Mouse (Mus musculus) forebrain, embryonic 16.5 days (tissue): ENCODE results near the gene Sap30bp. TPM values are rescaled to one million over a fixed set of nuclear protein-coding genes. Genes with fewer than 3 reads are reported as not detected.

Experiments
- ATAC-seq: fragments of 200-750 bp; cut with Nextera tagmentation; 2 replicates; pipeline ENCODE4 v1.8.0; 2017; ENCODE audit warnings: mild to moderate bottlenecking, moderate library complexity
- H3K27ac ChIP-seq: fragments of 300-500 bp; sonication (generic); 2 replicates; pipeline ENCODE4 v1.5.1; 2014; ENCODE audit warnings: low read length, control low read depth
- H3K27me3 ChIP-seq: fragments of 300-500 bp; sonication (generic); replicated peaks from 2 replicates; pipeline ENCODE4 v1.6.1; 2014; ENCODE audit warnings: low read length; ENCODE audit not compliant: control insufficient read depth, insufficient read depth
- H3K36me3 ChIP-seq: fragments of 300-500 bp; sonication (generic); 2 replicates; pipeline ENCODE4 v1.6.1; 2014; ENCODE audit not compliant: control insufficient read depth, insufficient read depth
- H3K4me1 ChIP-seq: fragments of 300-500 bp; sonication (generic); replicated peaks from 2 replicates; pipeline ENCODE4 v1.6.1; 2014; ENCODE audit warnings: low read length; ENCODE audit not compliant: control insufficient read depth, insufficient read depth
- H3K4me2 ChIP-seq: fragments of 300-500 bp; sonication (generic); 2 replicates; pipeline ENCODE4 v1.6.1; 2014; ENCODE audit warnings: mild to moderate bottlenecking, low read length, control low read depth
- H3K4me3 ChIP-seq: fragments of 300-500 bp; sonication (generic); replicated peaks from 2 replicates; pipeline ENCODE4 v1.5.1; 2014; ENCODE audit warnings: mild to moderate bottlenecking, low read length, control low read depth
- H3K9ac ChIP-seq: fragments of 300-500 bp; sonication (generic); replicated peaks from 2 replicates; pipeline ENCODE4 v1.6.1; 2014; ENCODE audit warnings: low read depth, low read length, control low read depth
- H3K9me3 ChIP-seq: fragments of 300-500 bp; sonication (generic); 2 replicates; pipeline ENCODE4 v1.6.1; 2016; ENCODE audit warnings: low read length; ENCODE audit not compliant: control insufficient read depth
- WGBS: fragments of 180-500 bp; shearing (Covaris S2); extraction: QIAGEN DNeasy Blood & Tissue Kit; methylation state at CpG from one replicate; pipeline ENCODE4 v1.1.7; 2014; 5-methylcytosine and 5-hydroxymethylcytosine counted together
- polyA plus RNA-seq: library from polyadenylated mRNA; unstranded; fragments of >200 nt; fragmentation: Nextera tagmentation; extraction: Ambion mirVana; gene quantifications from 2 replicates; pipeline ENCODE4 v1.2.1, GENCODE M21; 2015

The Sap30bp gene
- polyA plus RNA-seq, 1 experiment from 2014 or later = 56.2 TPM

DNA sequence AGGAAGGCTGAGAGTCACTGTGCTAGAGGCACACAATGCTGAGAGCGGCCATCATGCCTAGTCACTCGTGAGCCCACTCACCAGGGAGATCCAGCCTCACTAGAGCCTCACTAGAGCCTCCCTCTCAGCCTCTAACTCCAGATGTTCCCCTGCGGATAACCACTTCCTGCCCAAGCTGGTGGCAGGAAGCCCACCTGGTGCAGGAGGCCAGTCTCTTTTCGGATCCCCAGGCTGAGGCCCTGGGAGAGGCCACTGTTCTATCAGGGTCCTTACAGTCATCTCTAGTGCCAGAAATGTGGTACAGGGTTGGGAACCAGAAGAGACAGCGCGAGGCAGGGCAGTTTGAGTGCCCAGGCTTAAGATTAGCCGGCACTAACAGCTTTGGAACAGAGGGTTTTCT is 34.6 kb upstream of the Sap30bp start:
- 95% methylated on average over 7 of the region's 7 CpGs for WGBS
- no peak for ATAC-seq

DNA sequence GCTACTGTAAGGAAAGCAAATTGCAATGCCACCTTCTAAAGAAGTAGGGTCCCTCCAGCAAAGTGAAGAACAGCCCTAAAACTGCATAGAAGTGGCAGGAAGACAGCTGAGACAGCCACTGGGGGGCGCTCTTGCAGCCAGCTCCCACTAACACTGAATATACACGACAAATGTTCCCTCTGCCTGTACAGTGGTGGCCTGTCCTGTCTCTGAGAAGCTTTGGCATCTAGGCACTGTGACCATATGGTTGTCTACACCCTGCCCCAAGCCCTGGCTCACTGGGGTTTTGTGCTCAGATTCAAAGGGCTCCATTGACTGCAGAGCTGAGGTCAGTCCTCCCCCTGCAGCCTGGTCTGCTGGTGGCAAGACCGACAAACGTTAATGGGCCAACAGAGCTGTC is 34.2 kb upstream of the Sap30bp start:
- H3K4me2 ChIP-seq = no peak overlapping the region
- no peak overlapping the region for H3K9ac ChIP-seq
- H3K9me3 ChIP-seq = no peaks in the 10 kb centered on the region
- WGBS = 13% methylated on average over 4 of the region's 4 CpGs
- H3K4me1 ChIP-seq = no peaks in the 10 kb centered on the region
- no peak for ATAC-seq
- H3K4me3 ChIP-seq = no peak overlapping the region
- H3K27ac ChIP-seq = no peak overlapping the region
- H3K27me3 ChIP-seq = no peaks in the 10 kb centered on the region
- 0 out of 2 replicates have a peak, but pooled peaks cover 3% of the 10 kb centered on the region for H3K36me3 ChIP-seq

More for the DNA sequence above, 34.6 kb upstream of the Sap30bp start:
- H3K9me3 ChIP-seq = no peaks in the 10 kb centered on the region
- H3K4me2 ChIP-seq = no peak overlapping the region
- H3K9ac ChIP-seq = no peak overlapping the region
- H3K36me3 ChIP-seq = peaks cover 3% of the 10 kb centered on the region; the same call in 1 of the 2 replicates
- H3K27ac ChIP-seq = no peak overlapping the region
- H3K4me1 ChIP-seq = no peaks in the 10 kb centered on the region
- no peaks in the 10 kb centered on the region for H3K27me3 ChIP-seq
- H3K4me3 ChIP-seq = no peak overlapping the region

DNA sequence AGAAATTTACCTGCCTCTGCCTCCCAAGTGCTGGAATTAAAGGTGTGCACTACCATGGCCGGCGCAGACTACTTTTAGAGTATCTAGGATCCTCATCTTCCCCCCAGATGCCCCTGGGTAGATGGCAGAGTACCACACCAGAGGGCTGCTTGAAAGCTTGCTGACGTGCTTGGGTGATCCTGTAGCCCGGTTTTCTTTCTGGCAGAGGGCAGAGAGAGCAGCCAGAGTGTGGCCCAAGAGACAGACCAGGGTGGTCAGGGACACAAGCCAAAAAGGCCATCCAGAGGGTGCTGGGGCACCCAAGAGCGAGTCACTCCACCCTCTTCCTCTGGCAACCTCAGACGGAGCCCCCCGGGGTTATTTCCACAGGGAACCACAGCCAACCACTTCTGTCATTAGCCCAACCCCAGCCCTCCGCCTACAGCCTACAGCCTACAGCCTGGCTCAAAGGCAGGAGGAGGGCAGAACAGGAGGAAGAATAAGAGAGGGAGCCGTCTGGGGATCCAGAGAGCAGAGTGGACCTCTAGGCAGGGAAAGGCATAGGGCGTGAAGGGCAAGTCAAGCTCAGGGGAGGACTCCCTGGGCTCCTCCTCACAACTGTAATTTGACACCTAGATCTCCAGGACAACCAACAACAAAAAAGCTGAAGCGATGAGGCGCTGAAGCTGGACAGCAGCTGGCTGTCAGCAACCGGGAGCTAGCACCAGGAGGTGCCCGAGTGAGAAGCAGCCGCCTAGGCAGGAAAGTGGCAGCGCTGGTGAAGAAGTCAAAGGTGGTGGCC is 33.4 kb upstream of the Sap30bp start, which contains the start of gene Smim5:
TSS of gene Smim5 (plus strand) at position 481 of the 781 bp plus-strand sequence.
- H3K4me2 ChIP-seq = no peak within 1 kb of the TSS
- H3K27me3 ChIP-seq = no peaks in the 10 kb centered on the region
- no peak for ATAC-seq

DNA sequence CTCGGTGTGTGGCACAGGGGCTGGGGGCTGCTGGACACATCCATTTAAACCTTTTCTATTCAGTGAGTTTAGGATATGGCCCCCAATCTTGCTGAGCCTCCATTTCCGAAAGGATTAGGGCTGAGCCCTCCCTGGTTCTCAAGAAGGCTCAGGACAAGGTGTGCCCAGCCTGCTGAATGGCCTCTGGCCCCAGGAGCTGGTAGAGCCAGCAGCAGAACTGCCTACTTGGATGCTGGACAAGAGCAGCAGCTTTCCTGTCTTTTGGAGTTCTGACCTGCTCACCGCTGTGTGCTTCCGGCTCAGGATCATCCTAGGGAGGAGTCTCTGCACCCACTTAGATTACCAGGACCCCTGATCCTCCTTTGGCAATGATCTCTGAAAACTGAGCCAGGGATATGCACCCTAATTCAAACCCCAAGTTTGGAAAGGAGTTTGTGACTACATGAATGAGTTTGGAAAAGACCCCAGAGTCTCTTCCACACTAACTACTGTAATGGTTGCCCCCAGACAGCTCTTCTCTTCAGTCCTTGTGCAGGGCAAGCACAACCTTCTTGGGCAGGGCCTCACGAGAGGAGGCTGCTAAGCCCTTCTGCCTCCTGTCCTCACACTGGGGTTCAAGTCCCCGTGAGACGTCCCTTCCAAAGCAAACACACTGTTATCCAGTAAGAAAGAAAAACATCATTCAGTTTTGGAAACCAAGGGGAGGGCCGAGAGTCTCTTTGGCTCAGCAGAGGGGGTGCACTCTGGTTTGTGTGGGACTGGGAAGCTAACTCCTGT is 32.3 kb upstream of the Sap30bp start:
- Histone ChIP-seq H3K27ac (no peak overlapping the region), H3K27me3 (no peaks in the 10 kb centered on the region), H3K36me3 (no peaks in the 10 kb centered on the region), H3K4me2 (no peak overlapping the region), H3K4me1 (no peaks in the 10 kb centered on the region), H3K9ac (no peak overlapping the region), H3K9me3 (no peaks in the 10 kb centered on the region), H3K4me3 (no peak overlapping the region)
- ATAC-seq = no peak
- 79% methylated on average over 8 of the region's 8 CpGs for WGBS

More for the DNA sequence above, 33.4 kb upstream of the Sap30bp start, which contains the start of gene Smim5:
- no peaks in the 10 kb centered on the region for H3K9me3 ChIP-seq
- H3K4me3 ChIP-seq = no peak within 1 kb of the TSS
- no peaks in the 10 kb centered on the region for H3K4me1 ChIP-seq
- H3K9ac ChIP-seq = no peak within 1 kb of the TSS
- WGBS = 38% methylated on average over 16 of the region's 16 CpGs
- 0 out of 2 replicates have a peak, but pooled peaks cover 3% of the 10 kb centered on the region for H3K36me3 ChIP-seq
- H3K27ac ChIP-seq = no peak within 1 kb of the TSS

DNA sequence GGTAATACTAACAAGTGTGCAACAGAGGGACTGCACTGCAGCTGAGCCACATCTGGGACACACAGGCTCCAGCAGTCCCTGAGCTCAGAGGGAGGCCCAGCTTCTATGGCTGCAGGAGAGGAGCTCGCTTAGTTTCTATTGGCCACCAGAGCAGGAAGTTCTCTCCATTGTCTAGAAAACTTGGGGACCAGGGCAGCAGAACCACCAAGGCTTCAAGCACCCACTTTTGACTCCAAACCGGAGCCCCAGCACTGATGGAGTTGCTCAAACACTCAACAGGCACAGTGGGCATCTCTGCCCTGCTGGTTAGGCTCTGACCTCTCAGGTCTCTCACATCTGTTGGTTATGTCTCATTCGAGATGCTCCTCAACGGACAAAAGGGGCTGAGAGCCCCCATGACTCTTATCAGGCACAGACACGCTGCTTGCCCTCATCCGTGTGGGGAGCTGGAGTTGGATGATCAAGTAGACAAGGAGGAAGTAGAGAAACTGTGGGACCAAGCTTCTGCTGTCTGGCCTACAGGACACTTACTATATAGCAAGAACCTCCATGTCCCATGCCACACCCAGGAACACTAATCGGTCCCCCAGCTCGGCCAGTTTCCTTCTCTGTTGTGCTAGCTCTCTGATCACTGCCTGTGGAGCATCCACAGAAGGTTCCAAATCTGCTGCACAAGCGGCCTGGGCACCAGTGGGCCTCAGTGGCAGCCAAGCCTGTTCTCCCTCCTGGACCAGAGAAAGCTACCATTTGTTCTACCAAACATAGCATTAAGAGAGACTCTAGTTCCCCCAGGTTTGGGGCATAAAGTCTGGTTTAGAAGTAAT is 31.5 kb upstream of the Sap30bp start:
- H3K9me3 ChIP-seq = no peaks in the 10 kb centered on the region
- H3K4me1 ChIP-seq = no peaks in the 10 kb centered on the region
- H3K27ac ChIP-seq = no peak overlapping the region
- H3K9ac ChIP-seq = no peak overlapping the region
- H3K4me3 ChIP-seq = no peak overlapping the region
- no peaks in the 10 kb centered on the region for H3K36me3 ChIP-seq
- WGBS = 87% methylated on average over 9 of the region's 9 CpGs
- no peaks in the 10 kb centered on the region for H3K27me3 ChIP-seq
- no peak overlapping the region for H3K4me2 ChIP-seq
- ATAC-seq = no peak

DNA sequence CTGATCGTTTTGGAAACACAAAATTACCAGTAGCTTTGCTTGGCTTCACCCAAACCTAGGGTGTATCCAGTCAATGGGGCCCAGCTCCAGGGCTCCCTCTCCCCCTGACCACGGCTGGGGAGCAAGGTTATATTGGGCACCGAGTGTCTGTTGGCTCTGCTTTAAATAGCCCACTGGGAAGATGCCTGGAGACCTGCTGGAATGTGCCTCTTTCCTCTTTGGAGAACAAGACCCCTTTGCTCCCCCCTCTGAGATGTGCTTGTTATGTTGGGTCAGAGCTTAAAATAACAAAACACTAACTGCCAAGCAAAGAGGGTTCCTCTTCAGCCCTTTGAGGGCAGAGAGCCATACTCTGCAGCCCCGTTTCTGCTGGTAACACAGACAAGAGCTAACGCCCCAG is 30.9 kb upstream of the Sap30bp start:
- 82% methylated on average over 5 of the region's 5 CpGs for WGBS
- Histone ChIP-seq H3K27ac (no peak overlapping the region), H3K36me3 (no peaks in the 10 kb centered on the region), H3K4me2 (no peak overlapping the region), H3K9ac (no peak overlapping the region), H3K4me1 (no peaks in the 10 kb centered on the region), H3K4me3 (no peak overlapping the region), H3K27me3 (no peaks in the 10 kb centered on the region), H3K9me3 (no peaks in the 10 kb centered on the region)
- no peak for ATAC-seq

DNA sequence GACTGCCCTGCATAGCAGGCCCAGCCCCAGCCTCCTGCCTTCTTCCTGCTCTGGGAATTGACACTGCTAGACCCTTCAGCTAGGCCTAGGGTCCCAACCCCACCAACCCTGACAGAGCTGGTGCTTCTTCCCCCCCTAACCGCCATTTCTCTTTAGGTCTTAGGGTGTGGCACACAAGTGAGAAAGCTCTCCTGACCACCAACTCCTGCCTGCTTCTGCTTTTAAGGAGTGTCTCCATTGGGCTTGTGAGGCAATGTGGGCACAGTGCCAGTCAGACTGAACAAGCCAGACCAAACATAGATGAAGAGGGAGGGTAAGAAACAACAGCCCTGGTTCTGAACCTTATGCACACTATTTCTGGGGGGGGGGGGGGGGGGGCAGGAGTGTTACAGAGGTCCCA is 30.3 kb upstream of the Sap30bp start:
- no peak for ATAC-seq
- no peaks in the 10 kb centered on the region for H3K4me1 ChIP-seq
- H3K27me3 ChIP-seq = no peaks in the 10 kb centered on the region
- no peak overlapping the region for H3K4me3 ChIP-seq
- H3K36me3 ChIP-seq = no peaks in the 10 kb centered on the region
- H3K9ac ChIP-seq = no peak overlapping the region
- H3K4me2 ChIP-seq = no peak overlapping the region
- H3K27ac ChIP-seq = no peak overlapping the region
- H3K9me3 ChIP-seq = no peaks in the 10 kb centered on the region
- 100% methylated on average over 1 of the region's 1 CpGs for WGBS

DNA sequence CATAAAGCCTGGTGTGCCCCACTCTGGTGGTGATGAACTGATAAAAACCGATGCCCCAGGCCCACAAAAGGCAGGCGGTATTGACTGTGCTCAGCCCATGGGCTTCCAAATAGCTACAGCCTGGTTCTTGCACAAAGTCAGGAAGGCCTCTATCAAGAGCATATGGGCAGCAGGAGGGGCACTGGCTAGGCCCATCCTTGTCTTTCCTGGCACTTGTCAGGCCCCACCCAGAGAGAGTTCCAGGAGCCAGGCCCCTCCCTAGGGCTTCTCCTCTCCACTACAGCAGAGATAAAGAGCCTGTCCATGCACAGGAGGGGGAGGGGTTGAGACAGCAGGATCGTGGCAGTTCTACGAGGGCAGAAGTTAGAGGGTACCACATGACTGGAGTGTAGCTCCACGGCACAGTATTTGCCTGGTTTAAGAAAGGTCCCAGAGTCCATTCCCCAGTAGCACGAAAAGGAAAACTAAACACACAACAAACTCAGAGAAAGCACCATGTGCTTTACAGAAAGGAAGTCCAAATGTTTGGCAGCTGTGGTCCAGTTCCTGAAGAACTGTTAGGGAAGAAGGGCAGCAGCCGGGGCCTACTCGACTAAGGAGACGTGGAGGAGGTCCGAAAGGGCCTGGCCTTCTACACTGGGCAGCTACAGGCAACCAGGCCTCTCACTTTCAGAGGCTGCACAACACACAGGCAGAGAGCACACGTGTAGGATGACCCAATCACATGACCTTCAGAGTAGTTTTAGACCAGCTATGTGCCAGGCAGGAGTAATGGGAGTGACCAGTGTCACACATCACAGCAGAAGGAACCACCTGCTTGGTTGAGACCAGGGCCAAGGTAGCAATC is 29.5 kb upstream of the Sap30bp start:
- H3K4me1 ChIP-seq = no peaks in the 10 kb centered on the region
- no peak for ATAC-seq
- no peak overlapping the region for H3K27ac ChIP-seq
- H3K27me3 ChIP-seq = no peaks in the 10 kb centered on the region
- H3K9me3 ChIP-seq = no peaks in the 10 kb centered on the region
- no peak overlapping the region for H3K4me2 ChIP-seq
- H3K9ac ChIP-seq = no peak overlapping the region
- no peaks in the 10 kb centered on the region for H3K36me3 ChIP-seq
- no peak overlapping the region for H3K4me3 ChIP-seq
- 83% methylated on average over 11 of the region's 11 CpGs for WGBS
